Mouse (Mus musculus): Measurements from ENCODE around the gene Ppp1cc. TPM values are rescaled to one million over a fixed set of nuclear protein-coding genes. Genes with fewer than 3 reads are reported as not detected.

Ppp1cc gene
- total and polyA plus RNA-seq, 2 experiments from 2014 or later = 157 to 199 TPM

- ATAC-seq (ENCODE audit: insufficient read depth, low read depth) = no peak
- DNase-seq (ENCODE audit: low spot score) = no peak
- no peak overlapping the region for H3K27ac ChIP-seq (ENCODE audit: low read depth)
Observed at GRCm38 (mm10) chr5:122189115-122189514, 31.0 kb downstream of the Ppp1cc start.

GRCm38 (mm10) chr5:122190465-122190864 lies 32.4 kb downstream of the Ppp1cc start:
- ATAC-seq (ENCODE audit: insufficient read depth, low read depth) = no peak
- no peaks in the 10 kb centered on the region for H3K4me1 ChIP-seq (ENCODE audit: control insufficient read depth, insufficient read depth)
- H3K4me3 ChIP-seq (ENCODE audit: low read depth, low read length) = no peak overlapping the region

More at GRCm38 (mm10) chr5:122189115-122189514, 31.0 kb downstream of the Ppp1cc start:
- TF ChIP-seq EP300 (IDR thresholded peaks at IDR 0.05; ENCODE audit: low read depth) (no peak), CTCF (IDR thresholded peaks at IDR 0.05; ENCODE audit: low read depth) (no peak)
- H3K4me2 ChIP-seq (ENCODE audit: low read depth, low read length) = no peak overlapping the region
- H3K4me3 ChIP-seq (ENCODE audit: low read depth, low read length) = no peak overlapping the region
- H3K9ac ChIP-seq (replicated peaks; ENCODE audit: low read depth, low read length) = no peak overlapping the region
- H3K9me3 ChIP-seq (replicated peaks; ENCODE audit: control insufficient read depth, low read length) = no peaks in the 10 kb centered on the region
- H3K36me3 ChIP-seq (replicated peaks; ENCODE audit: control insufficient read depth, insufficient read depth, low read length) = no peaks in the 10 kb centered on the region
- H3K27me3 ChIP-seq (ENCODE audit: control insufficient read depth, insufficient read depth, low read length) = no peaks in the 10 kb centered on the region
- no peaks in the 10 kb centered on the region for H3K4me1 ChIP-seq (ENCODE audit: control insufficient read depth, insufficient read depth)
- WGBS = 28% methylated on average over 3 of the region's 3 CpGs

GRCm38 (mm10) chr5:122191269-122192063 lies 33.4 kb downstream of the Ppp1cc start:
- Histone ChIP-seq H3K9ac (replicated peaks; ENCODE audit: low read depth, low read length) (no peak overlapping the region), H3K27ac (ENCODE audit: low read depth) (no peak overlapping the region), H3K27me3 (ENCODE audit: control insufficient read depth, insufficient read depth, low read length) (no peaks in the 10 kb centered on the region), H3K4me1 (ENCODE audit: control insufficient read depth, insufficient read depth) (no peaks in the 10 kb centered on the region), H3K4me3 (ENCODE audit: low read depth, low read length) (no peak overlapping the region), H3K36me3 (replicated peaks; ENCODE audit: control insufficient read depth, insufficient read depth, low read length) (no peaks in the 10 kb centered on the region), H3K4me2 (ENCODE audit: low read depth, low read length) (no peak overlapping the region), H3K9me3 (replicated peaks; ENCODE audit: control insufficient read depth, low read length) (no peaks in the 10 kb centered on the region)
- TF ChIP-seq CTCF (IDR thresholded peaks at IDR 0.05; ENCODE audit: low read depth) (no peak), EP300 (IDR thresholded peaks at IDR 0.05; ENCODE audit: low read depth) (no peak)
- DNase-seq (ENCODE audit: low spot score) (no peak), ATAC-seq (ENCODE audit: insufficient read depth, low read depth) (no peak)
- WGBS = 77% methylated on average over 12 of the region's 12 CpGs

More at GRCm38 (mm10) chr5:122190465-122190864, 32.4 kb downstream of the Ppp1cc start:
- 64% methylated on average over 7 of the region's 7 CpGs for WGBS
- no peak for DNase-seq (ENCODE audit: low spot score)
- H3K4me2 ChIP-seq (ENCODE audit: low read depth, low read length) = no peak overlapping the region
- TF ChIP-seq CTCF (IDR thresholded peaks at IDR 0.05; ENCODE audit: low read depth) (no peak), EP300 (IDR thresholded peaks at IDR 0.05; ENCODE audit: low read depth) (no peak)
- no peaks in the 10 kb centered on the region for H3K9me3 ChIP-seq (replicated peaks; ENCODE audit: control insufficient read depth, low read length)
- no peak overlapping the region for H3K9ac ChIP-seq (replicated peaks; ENCODE audit: low read depth, low read length)
- no peak overlapping the region for H3K27ac ChIP-seq (ENCODE audit: low read depth)
- H3K36me3 ChIP-seq (replicated peaks; ENCODE audit: control insufficient read depth, insufficient read depth, low read length) = no peaks in the 10 kb centered on the region
- no peaks in the 10 kb centered on the region for H3K27me3 ChIP-seq (ENCODE audit: control insufficient read depth, insufficient read depth, low read length)

GRCm38 (mm10) chr5:122192347-122192746 lies 34.3 kb downstream of the Ppp1cc start:
- Histone ChIP-seq H3K4me1 (ENCODE audit: control insufficient read depth, insufficient read depth) (no peaks in the 10 kb centered on the region), H3K4me2 (ENCODE audit: low read depth, low read length) (no peak overlapping the region), H3K27ac (ENCODE audit: low read depth) (no peak overlapping the region), H3K4me3 (ENCODE audit: low read depth, low read length) (no peak overlapping the region), H3K9me3 (replicated peaks; ENCODE audit: control insufficient read depth, low read length) (no peaks in the 10 kb centered on the region), H3K9ac (replicated peaks; ENCODE audit: low read depth, low read length) (no peak overlapping the region), H3K36me3 (replicated peaks; ENCODE audit: control insufficient read depth, insufficient read depth, low read length) (no peaks in the 10 kb centered on the region), H3K27me3 (ENCODE audit: control insufficient read depth, insufficient read depth, low read length) (no peaks in the 10 kb centered on the region)
- WGBS = 43% methylated on average over 3 of the region's 4 CpGs
- no peak for ATAC-seq (ENCODE audit: insufficient read depth, low read depth)
- DNase-seq (ENCODE audit: low spot score) = no peak
- no peak for TF ChIP-seq EP300 (IDR thresholded peaks at IDR 0.05; ENCODE audit: low read depth)
- TF ChIP-seq CTCF (IDR thresholded peaks at IDR 0.05; ENCODE audit: low read depth) = no peak

- no peak overlapping the region for H3K4me3 ChIP-seq (ENCODE audit: low read depth, low read length)
- H3K27ac ChIP-seq (ENCODE audit: low read depth) = no peak overlapping the region
- H3K9me3 ChIP-seq (replicated peaks; ENCODE audit: control insufficient read depth, low read length) = no peaks in the 10 kb centered on the region
- H3K9ac ChIP-seq (replicated peaks; ENCODE audit: low read depth, low read length) = no peak overlapping the region
- DNase-seq (ENCODE audit: low spot score) = no peak
- no peaks in the 10 kb centered on the region for H3K27me3 ChIP-seq (ENCODE audit: control insufficient read depth, insufficient read depth, low read length)
- H3K4me2 ChIP-seq (ENCODE audit: low read depth, low read length) = no peak overlapping the region
- no peaks in the 10 kb centered on the region for H3K36me3 ChIP-seq (replicated peaks; ENCODE audit: control insufficient read depth, insufficient read depth, low read length)
- H3K4me1 ChIP-seq (ENCODE audit: control insufficient read depth, insufficient read depth) = no peaks in the 10 kb centered on the region
- TF ChIP-seq CTCF (IDR thresholded peaks at IDR 0.05; ENCODE audit: low read depth) = no peak
- no peak for TF ChIP-seq EP300 (IDR thresholded peaks at IDR 0.05; ENCODE audit: low read depth)
- no peak for ATAC-seq (ENCODE audit: insufficient read depth, low read depth)
- 86% methylated on average over 4 of the region's 4 CpGs for WGBS
Observed at GRCm38 (mm10) chr5:122200872-122201271, 42.8 kb downstream of the Ppp1cc start.

All from heart, postnatal 0 days (tissue).